Comparison of ENCODE assay signal across 7 mouse cellular contexts in genomic region chr4:82504015-82504283, GRCm38 (mm10).
DNase-seq lines count a peak whose midpoint lies in the region; ATAC-seq lines count a peak whose summit lies in the region.

No protein-coding gene starts in this region.

- H3K27me3 ChIP-seq in lung, embryonic 15.5 days: no peaks in the 10 kb centered on the region
- no peaks in the 10 kb centered on the region for H3K27me3 ChIP-seq in forebrain, embryonic 13.5 days
- H3K27me3 ChIP-seq in limb, embryonic 13.5 days: no peaks in the 10 kb centered on the region
- no peaks in the 10 kb centered on the region for H3K27me3 ChIP-seq in stomach, embryonic 14.5 days (ENCODE audit: control insufficient read depth, insufficient read depth, low read length)

- no peaks in the 10 kb centered on the region for H3K36me3 ChIP-seq in lung, embryonic 15.5 days
- H3K36me3 ChIP-seq in forebrain, embryonic 13.5 days (ENCODE audit: poor library complexity, severe bottlenecking): no peaks in the 10 kb centered on the region
- H3K36me3 ChIP-seq in limb, embryonic 13.5 days: 0 out of 2 replicates have a peak, but pooled peaks cover 3% of the 10 kb centered on the region
- H3K36me3 ChIP-seq in stomach, embryonic 14.5 days (ENCODE audit: control insufficient read depth, insufficient read depth, low read length): no peaks in the 10 kb centered on the region

- peaks cover 30% of the 10 kb centered on the region for H3K4me1 ChIP-seq in lung, embryonic 15.5 days
- H3K4me1 ChIP-seq in forebrain, embryonic 13.5 days: peaks cover 32% of the 10 kb centered on the region
- peaks cover 41% of the 10 kb centered on the region for H3K4me1 ChIP-seq in limb, embryonic 13.5 days
- H3K4me1 ChIP-seq in stomach, embryonic 14.5 days (ENCODE audit: control insufficient read depth, insufficient read depth, low read length): peaks cover 33% of the 10 kb centered on the region

- no peak for ATAC-seq in lung, embryonic 15.5 days (ENCODE audit: borderline replicate concordance, extremely low read depth, low FRiP score, low TSS enrichment)
- ATAC-seq in forebrain, embryonic 13.5 days: no peak
- no peak for ATAC-seq in limb, embryonic 13.5 days (ENCODE audit: low FRiP score, low read depth)
- ATAC-seq in stomach, embryonic 14.5 days (ENCODE audit: insufficient number of reproducible peaks, insufficient read depth, low FRiP score, low read depth): no peak
- ATAC-seq in activated CD4-positive, CD25-positive, alpha-beta regulatory T cell, adult 4 months: no peak
- ATAC-seq in megakaryocyte progenitor cell, adult 5-6 weeks (replicated peaks; ENCODE audit: poor library complexity): no peak

- under 1% methylated on average over 10 of the region's 10 CpGs for WGBS in lung, embryonic 15.5 days
- 1% methylated on average over 10 of the region's 10 CpGs for WGBS in forebrain, embryonic 13.5 days
- WGBS in limb, embryonic 13.5 days: under 1% methylated on average over 10 of the region's 10 CpGs
- under 1% methylated on average over 10 of the region's 10 CpGs for WGBS in stomach, embryonic 14.5 days

- H3K27ac ChIP-seq in lung, embryonic 15.5 days: peak overlapping the region; percentile 100
- peak overlapping the region; percentile 100 for H3K27ac ChIP-seq in forebrain, embryonic 13.5 days
- H3K27ac ChIP-seq in limb, embryonic 13.5 days: peak overlapping the region; percentile 100
- peak overlapping the region; percentile 100 for H3K27ac ChIP-seq in stomach, embryonic 14.5 days (ENCODE audit: low read length)

- peak overlapping the region; percentile 99 for H3K9ac ChIP-seq in lung, embryonic 15.5 days
- peak overlapping the region; percentile 100 for H3K9ac ChIP-seq in forebrain, embryonic 13.5 days
- H3K9ac ChIP-seq in limb, embryonic 13.5 days: peak overlapping the region; percentile 100
- peak overlapping the region; percentile 99 for H3K9ac ChIP-seq in stomach, embryonic 14.5 days (replicated peaks; ENCODE audit: low read depth, low read length)

- no peaks in the 10 kb centered on the region for H3K9me3 ChIP-seq in lung, embryonic 15.5 days
- H3K9me3 ChIP-seq in forebrain, embryonic 13.5 days (replicated peaks): no peaks in the 10 kb centered on the region
- H3K9me3 ChIP-seq in limb, embryonic 13.5 days: no peaks in the 10 kb centered on the region
- no peaks in the 10 kb centered on the region for H3K9me3 ChIP-seq in stomach, embryonic 14.5 days (ENCODE audit: control insufficient read depth, low read depth, low read length)

- H3K4me3 ChIP-seq in lung, embryonic 15.5 days: peak overlapping the region; percentile 85
- peak overlapping the region; percentile 96 for H3K4me3 ChIP-seq in forebrain, embryonic 13.5 days
- peak overlapping the region; percentile 100 for H3K4me3 ChIP-seq in limb, embryonic 13.5 days
- H3K4me3 ChIP-seq in stomach, embryonic 14.5 days (ENCODE audit: low read depth, low read length): peak overlapping the region; percentile 99

- peak overlapping the region; percentile 93 for H3K4me2 ChIP-seq in lung, embryonic 15.5 days
- peak overlapping the region; percentile 95 for H3K4me2 ChIP-seq in forebrain, embryonic 13.5 days
- H3K4me2 ChIP-seq in limb, embryonic 13.5 days (replicated peaks): peak overlapping the region; percentile 87
- peak overlapping the region; percentile 91 for H3K4me2 ChIP-seq in stomach, embryonic 14.5 days (replicated peaks; ENCODE audit: low read depth, low read length)

- DNase-seq in lung, postnatal 14 days: no peak
